Mouse (Mus musculus) ES-E14 (cell line): ENCODE data around the gene 0610030E20Rik.

Source experiments
- HCFC1 ChIP-seq: IDR thresholded peaks from 2 replicates; pipeline ENCODE4 v1.6.1; 2012; ENCODE audit warnings: low read length, inconsistent platforms, borderline replicate concordance; ENCODE audit not compliant: insufficient read depth
- MAFK ChIP-seq: IDR thresholded peaks from 2 replicates; pipeline ENCODE4 v1.6.1; 2014; ENCODE audit warnings: mild to moderate bottlenecking, low read depth, low read length, inconsistent platforms; ENCODE audit not compliant: insufficient read depth
- ZNF384 ChIP-seq: IDR thresholded peaks from 2 replicates; pipeline ENCODE4 v1.6.1; 2012; ENCODE audit warnings: low read depth, low read length, inconsistent platforms

GRCm38 (mm10) chr6:72362132-72363028, 15.3 kb downstream of the 0610030E20Rik start:
- TF ChIP-seq HCFC1 (peak; percentile 32; the same call in 1 of the 2 replicates), MAFK (no peak), ZNF384 (no peak)
